Mouse (Mus musculus) MEL (cell line): ENCODE results near the gene Gramd1a. TPM values are rescaled to one million over a fixed set of nuclear protein-coding genes. Genes with fewer than 3 reads are reported as not detected.

Experiments used
- DNase-seq: peaks from one replicate; pipeline ENCODE4 v3.0.0; 2011; ENCODE audit warnings: low read depth, low spot score
- H3K27ac ChIP-seq: 2 replicates; pipeline ENCODE4 v1.5.1; 2012; ENCODE audit warnings: low read depth, mild to moderate bottlenecking, control low read depth, low read length, moderate library complexity; ENCODE audit not compliant: control insufficient read depth
- H3K27me3 ChIP-seq, 2 experiments: fragments of 150-350 bp in 1 of 2; sonication (generic) in 1 of 2; 2 replicates each; pipeline ENCODE4 v1.6.1; 2012; ENCODE audit warnings: low read length in 2 of 2, mild to moderate bottlenecking in 2 of 2, improper control_type of control experiment in 1 of 2, moderate library complexity in 1 of 2; ENCODE audit not compliant: insufficient read depth in 2 of 2, control insufficient read depth in 1 of 2
- H3K36me3 ChIP-seq, 2 experiments: 2 replicates each; pipeline ENCODE4 v1.6.1; 2012 to 2014; ENCODE audit warnings: low read length in 2 of 2, improper control_type of control experiment in 1 of 2, inconsistent platforms in 1 of 2, mild to moderate bottlenecking in 1 of 2; ENCODE audit not compliant: insufficient read depth in 2 of 2, control insufficient read depth in 1 of 2
- H3K4me1 ChIP-seq, 2 experiments: fragments of 150-350 bp in 1 of 2; sonication (generic) in 1 of 2; 2 replicates each; pipeline ENCODE4 v1.6.1; 2012; ENCODE audit warnings: low read length in 2 of 2, improper control_type of control experiment in 1 of 2, mild to moderate bottlenecking in 1 of 2; ENCODE audit not compliant: insufficient read depth in 2 of 2, control insufficient read depth in 1 of 2
- H3K4me3 ChIP-seq, 2 experiments: fragments of 150-350 bp in 1 of 2; sonication (generic) in 1 of 2; 2 replicates each; pipeline ENCODE4 v1.5.1; 2012; ENCODE audit warnings: low read depth in 2 of 2, low read length in 2 of 2, mild to moderate bottlenecking in 2 of 2, moderate library complexity in 2 of 2, control low read depth in 1 of 2, improper control_type of control experiment in 1 of 2; ENCODE audit not compliant: control insufficient read depth in 1 of 2, insufficient read depth in 1 of 2
- H3K79me2 ChIP-seq: 2 replicates; pipeline ENCODE4 v1.6.1; 2012; ENCODE audit warnings: mild to moderate bottlenecking, low read length, moderate library complexity; ENCODE audit not compliant: control insufficient read depth, poor library complexity, insufficient read depth
- H3K9ac ChIP-seq: 2 replicates; pipeline ENCODE4 v1.6.1; 2012; ENCODE audit warnings: low read depth, mild to moderate bottlenecking, control low read depth, low read length, moderate library complexity; ENCODE audit not compliant: control insufficient read depth, poor library complexity, severe bottlenecking
- H3K9me3 ChIP-seq: fragments of 150-350 bp; sonication (generic); replicated peaks from 2 replicates; pipeline ENCODE4 v1.6.1; 2012; ENCODE audit warnings: mild to moderate bottlenecking, low read length, improper control_type of control experiment, moderate library complexity; ENCODE audit not compliant: insufficient read depth
- CTCF ChIP-seq, 3 experiments: IDR thresholded peaks in 2 of 3; conservative IDR thresholded peaks in 1 of 3; 2 replicates each; pipeline ENCODE4 v1.5.1; 2011 to 2012; ENCODE audit warnings: low read length in 3 of 3, low read depth in 2 of 3, mild to moderate bottlenecking in 2 of 3, improper control_type of control experiment in 1 of 3, inconsistent platforms in 1 of 3, mixed read lengths in 1 of 3, moderate library complexity in 1 of 3; ENCODE audit not compliant: control insufficient read depth in 1 of 3, insufficient read depth in 1 of 3, poor library complexity in 1 of 3, severe bottlenecking in 1 of 3
- E2F4 ChIP-seq: IDR thresholded peaks from 2 replicates; pipeline ENCODE4 v1.6.1; 2011; ENCODE audit warnings: low read depth, low read length, improper control_type of control experiment, borderline replicate concordance
- EP300 ChIP-seq, 2 experiments: IDR thresholded peaks; 2 replicates each; pipeline ENCODE4 v1.6.1; 2011; ENCODE audit warnings: improper control_type of control experiment in 2 of 2, low read length in 2 of 2, low read depth in 1 of 2, mild to moderate bottlenecking in 1 of 2
- ETS1 ChIP-seq: IDR thresholded peaks from 2 replicates; pipeline ENCODE4 v1.6.1; 2012; ENCODE audit warnings: low read depth, mild to moderate bottlenecking, inconsistent platforms, low read length, improper control_type of control experiment, moderate library complexity
- GATA1 ChIP-seq: IDR thresholded peaks from 2 replicates; pipeline ENCODE4 v1.6.1; 2011; ENCODE audit warnings: low read depth, low read length, improper control_type of control experiment
- JUND ChIP-seq: IDR thresholded peaks from 2 replicates; pipeline ENCODE4 v1.6.1; 2011; ENCODE audit warnings: low read depth, mild to moderate bottlenecking, improper control_type of control experiment, low read length
- MAFK ChIP-seq: IDR thresholded peaks from 2 replicates; pipeline ENCODE4 v1.6.1; 2011; ENCODE audit warnings: low read depth, mild to moderate bottlenecking, low read length, improper control_type of control experiment, borderline replicate concordance
- MXI1 ChIP-seq: IDR thresholded peaks from 2 replicates; pipeline ENCODE4 v1.6.1; 2011; ENCODE audit warnings: mild to moderate bottlenecking, low read depth, low read length, improper control_type of control experiment
- MYB ChIP-seq: IDR thresholded peaks from 2 replicates; pipeline ENCODE4 v1.6.1; 2011; ENCODE audit warnings: mild to moderate bottlenecking, low read depth, low read length, improper control_type of control experiment
- POLR2A ChIP-seq, 2 experiments: IDR thresholded peaks; 2 replicates each; pipeline ENCODE4 v1.6.1; 2011 to 2012; ENCODE audit warnings: low read length in 2 of 2, mild to moderate bottlenecking in 2 of 2, control low read depth in 1 of 2, improper control_type of control experiment in 1 of 2, low read depth in 1 of 2, moderate library complexity in 1 of 2; ENCODE audit not compliant: control insufficient read depth in 1 of 2, insufficient read depth in 1 of 2, poor library complexity in 1 of 2
- RAD21 ChIP-seq: IDR thresholded peaks from 2 replicates; pipeline ENCODE4 v1.6.1; 2011; ENCODE audit warnings: mild to moderate bottlenecking, low read depth, low read length, improper control_type of control experiment
- RCOR1 ChIP-seq: IDR thresholded peaks from 2 replicates; pipeline ENCODE4 v1.6.1; 2012; ENCODE audit warnings: low read depth, mild to moderate bottlenecking, inconsistent platforms, low read length, improper control_type of control experiment
- SIN3A ChIP-seq: IDR thresholded peaks from 2 replicates; pipeline ENCODE4 v1.6.1; 2012; ENCODE audit warnings: low read length, improper control_type of control experiment, inconsistent platforms
- SMC3 ChIP-seq: IDR thresholded peaks from 2 replicates; pipeline ENCODE4 v1.6.1; 2011; ENCODE audit warnings: low read depth, low read length, improper control_type of control experiment
- TAL1 ChIP-seq: IDR thresholded peaks from 2 replicates; pipeline ENCODE4 v1.6.1; 2012; ENCODE audit warnings: mild to moderate bottlenecking, inconsistent platforms, low read length, moderate library complexity, mixed read lengths
- TCF12 ChIP-seq: IDR thresholded peaks from 2 replicates; pipeline ENCODE4 v1.6.1; 2014; ENCODE audit warnings: low read depth, mild to moderate bottlenecking, inconsistent platforms, low read length, improper control_type of control experiment, moderate library complexity
- UBTF ChIP-seq: IDR thresholded peaks from 2 replicates; pipeline ENCODE4 v1.6.1; 2012; ENCODE audit warnings: low read depth, mild to moderate bottlenecking, inconsistent platforms, low read length, improper control_type of control experiment, moderate library complexity, borderline replicate concordance; ENCODE audit not compliant: insufficient read depth
- ZKSCAN1 ChIP-seq: IDR thresholded peaks from 2 replicates; pipeline ENCODE4 v1.6.1; 2012; ENCODE audit warnings: low read depth, mild to moderate bottlenecking, inconsistent platforms, low read length, improper control_type of control experiment, moderate library complexity
- polyA plus RNA-seq, 2 experiments: library from polyadenylated mRNA; stranded (reverse) in 1 of 2; unstranded in 1 of 2; fragments of >175 nt in 1 of 2; fragments of >200 nt in 1 of 2; gene quantifications; 2 replicates each; pipeline versions ENCODE4 v1.2.1 to v1.2.4; 2012; ENCODE audit warnings: low replicate concordance in 2 of 2, low read depth in 1 of 2; ENCODE audit not compliant: insufficient read length in 2 of 2, insufficient read depth in 1 of 2, missing spikeins in 1 of 2
- total RNA-seq: library from RNA; depleted of rRNA; stranded (reverse); fragments of 300-350 nt; gene quantifications from 2 replicates; pipeline ENCODE4 v1.2.3, GENCODE M21; 2012

The Gramd1a gene
- total and polyA plus RNA-seq, 3 experiments = 21.8 to 65.7 TPM; not detected in 1

DNA sequence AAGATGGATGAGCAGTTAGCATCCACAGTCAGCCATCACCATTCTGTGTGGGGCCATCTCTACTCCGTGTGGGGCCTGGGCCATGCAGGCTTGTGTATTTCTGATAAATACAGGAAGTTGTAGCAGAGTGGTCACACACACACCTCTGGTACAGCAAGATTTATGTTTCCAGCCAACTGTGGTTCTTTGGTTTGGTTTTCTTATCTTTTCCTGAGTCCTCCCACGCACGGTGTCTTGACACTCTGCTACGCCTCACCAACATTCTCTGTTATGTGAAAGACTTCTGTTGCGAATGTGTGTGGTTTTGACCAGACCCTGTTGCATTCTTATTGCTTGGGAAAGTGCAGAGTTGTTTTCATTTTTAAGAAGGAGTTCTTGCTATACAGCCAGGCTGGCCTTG lies 5.1 kb upstream of the Gramd1a start:
- Histone ChIP-seq H3K36me3 (peaks cover 0 to 13% of the 10 kb centered on the region in 2 experiments; a peak in 2 of 4 replicates), H3K27me3 (no peaks in the 10 kb centered on the region), H3K4me3 (no peak overlapping the region), H3K79me2 (no peaks in the 10 kb centered on the region), H3K27ac (peak overlapping the region; percentile 50), H3K4me1 (peaks cover 0 to 23% of the 10 kb centered on the region in 2 experiments; a peak in 2 of 4 replicates), H3K9ac (no peak overlapping the region), H3K9me3 (no peaks in the 10 kb centered on the region)
- 0 out of 2 replicates have a peak, but pooled peaks have one; percentile 27 for TF ChIP-seq MXI1
- TF ChIP-seq RCOR1 = peak; percentile 96
- peak; percentile 79 for TF ChIP-seq TCF12
- TF ChIP-seq UBTF = no peak
- TF ChIP-seq ZKSCAN1 = no peak
- peak; percentile 49 for TF ChIP-seq ETS1
- TF ChIP-seq SIN3A = peak; percentile 76
- TF ChIP-seq JUND = no peak
- peak; percentile 75 for TF ChIP-seq TAL1
- peak; percentile 92 for TF ChIP-seq GATA1
- TF ChIP-seq EP300 (IDR thresholded peaks at IDR 0.05; ENCODE audit: low read depth in 1 of 2, low read length in 2 of 2) = peak; percentile 87 to 90
- no peak for TF ChIP-seq SMC3
- DNase-seq = peak; percentile 84

DNA sequence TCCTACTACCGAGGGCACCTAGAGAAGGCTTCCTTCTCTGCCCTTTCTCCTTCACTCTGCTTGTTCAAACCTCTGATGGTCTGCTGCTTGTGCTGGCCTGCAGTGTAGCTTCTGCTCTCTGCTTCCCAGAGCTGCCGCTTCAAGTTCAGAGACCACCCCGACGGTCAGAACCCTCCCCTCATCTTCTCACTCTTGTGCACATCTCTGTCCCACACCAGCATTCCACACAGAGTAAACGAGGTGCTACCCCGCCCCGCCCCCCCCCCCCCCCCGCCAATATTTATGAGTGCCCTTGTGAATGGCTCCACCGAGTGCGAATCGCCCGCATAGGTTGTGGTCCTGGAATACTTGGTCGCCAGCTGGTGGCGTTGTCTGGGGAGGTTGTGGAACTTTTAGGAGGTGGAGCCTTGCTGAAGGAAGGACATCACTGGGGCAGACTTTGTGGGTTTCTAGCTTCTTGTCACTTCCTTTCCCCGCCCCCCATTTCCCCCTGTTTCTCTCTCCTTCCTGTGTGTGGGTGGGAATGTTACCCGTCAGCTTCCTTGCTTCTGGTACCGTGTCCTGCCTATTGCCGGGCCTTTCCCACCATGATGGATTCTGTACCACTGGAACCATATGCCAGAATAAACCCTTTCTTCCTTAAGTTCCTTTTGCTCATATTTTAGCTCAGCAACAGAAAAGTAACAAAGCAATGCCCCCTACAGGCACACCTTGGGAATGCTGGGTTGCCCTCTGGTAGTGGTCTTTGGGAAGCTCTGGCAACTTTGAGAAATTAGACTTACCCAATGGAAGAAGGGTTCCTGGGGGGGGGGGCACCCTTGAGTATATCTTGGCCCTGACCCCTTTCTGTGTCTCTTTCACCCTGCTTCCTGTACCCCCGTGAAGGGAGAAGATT lies 585 bp upstream of the Gramd1a start:
- TF ChIP-seq CTCF (IDR thresholded peaks at IDR 0.05 in 2 of 3, conservative IDR thresholded peaks at IDR 0.05 in 1 of 3; ENCODE audit: control insufficient read depth in 1 of 3, insufficient read depth in 1 of 3, low read depth in 2 of 3, low read length in 3 of 3, poor library complexity in 1 of 3, severe bottlenecking in 1 of 3) (peak; percentile 39 to 47 (median 41); a peak in 5 of 6 replicates), MYB (no peak), UBTF (no peak), RAD21 (peak; percentile 24), POLR2A (IDR thresholded peaks at IDR 0.05; ENCODE audit: control insufficient read depth in 1 of 2, insufficient read depth in 1 of 2, low read depth in 1 of 2, low read length in 2 of 2, poor library complexity in 1 of 2) (peak in 1 of 2 experiments; percentile 33; a peak in 1 of 4 replicates), MAFK (no peak), E2F4 (no peak), SMC3 (peak; percentile 1; the same call in 1 of the 2 replicates)
- Histone ChIP-seq H3K79me2 (no peaks in the 10 kb centered on the region; the same call in 1 of the 2 replicates), H3K27ac (no peak overlapping the region), H3K36me3 (peaks cover 0 to 12% of the 10 kb centered on the region in 2 experiments; a peak in 2 of 4 replicates), H3K4me3 (0 out of 4 replicates have a peak overlapping the region, but pooled peaks of 1 of the 2 experiments have one; percentile 14), H3K4me1 (peaks cover 0 to 27% of the 10 kb centered on the region in 2 experiments; a peak in 2 of 4 replicates), H3K27me3 (no peaks in the 10 kb centered on the region), H3K9ac (no peak overlapping the region), H3K9me3 (no peaks in the 10 kb centered on the region)
- peak; percentile 65 for DNase-seq
